Mouse (Mus musculus) gastrocnemius, postnatal 36 days (tissue): ENCODE measurements at regions not wholly inside any gene's neighbourhood (a gene's known extent, or its start where the extent isn't known, plus 50 kb on each side); places are given as distances from the start of the nearest gene placed in this dataset.
"Not testable (repeated sequence)": the region's sequence is repeated elsewhere in the genome, so short reads cannot be mapped to it uniquely, and the experiment has no call there.

ENCODE experiments used
- DNase-seq, 2 experiments: peaks; one replicate each; pipeline ENCODE4 v3.0.0; 2022
- intact Hi-C: fragments of 180-260 bp; cut with DNase I; formaldehyde crosslinking; loops from one replicate; pipeline ENCODE4 v1.15.1; 2025

GRCm38 (mm10) chr4:6600766-6601367, 1638.0 kb downstream of the Car8 start:
- DNase-seq, result no peak
- intact Hi-C loops, result no loop called here

DNA sequence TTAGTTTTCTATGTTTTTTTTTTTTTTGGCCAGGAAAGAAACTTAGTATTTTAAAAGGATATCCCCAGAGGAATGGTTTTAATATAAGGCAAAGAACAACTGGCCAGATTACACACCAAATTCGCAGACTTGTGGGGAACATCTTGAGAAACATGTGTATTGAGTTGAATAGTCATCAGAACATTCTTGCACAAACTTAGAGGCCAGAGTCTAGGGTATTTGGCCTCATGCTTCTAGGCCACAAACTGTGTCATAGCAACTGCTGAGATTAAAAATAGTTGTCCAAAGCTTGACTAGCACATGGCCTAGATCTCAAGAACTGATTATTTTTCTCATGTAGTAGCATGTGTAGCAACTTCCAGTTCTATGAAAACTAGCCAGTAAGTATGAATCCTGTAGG, 1642.5 kb downstream of the Car8 start:
- intact Hi-C loops, result no loop called here
- no peak for DNase-seq

DNA sequence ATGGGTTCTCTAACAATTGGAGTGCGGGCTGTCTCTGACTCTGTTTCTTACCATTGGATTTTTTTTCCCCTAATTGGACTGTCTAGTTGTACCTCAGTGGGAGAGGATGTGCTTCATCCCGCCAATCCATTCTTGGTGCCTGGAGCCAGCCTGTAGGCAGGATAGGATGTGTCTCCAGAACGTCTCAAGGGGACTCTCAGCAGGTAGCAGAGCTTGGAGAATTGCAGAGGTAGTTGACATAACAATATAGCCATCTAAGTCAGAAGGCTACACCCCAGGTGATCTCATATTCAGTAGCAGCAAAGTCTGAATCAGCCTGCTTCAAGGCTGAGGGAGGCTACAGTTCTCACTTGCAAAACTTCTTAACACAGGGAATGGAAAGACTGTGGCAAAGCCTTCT, 1646.0 kb downstream of the Car8 start:
- intact Hi-C loops, DNase-seq: not testable (repeated sequence)

DNA sequence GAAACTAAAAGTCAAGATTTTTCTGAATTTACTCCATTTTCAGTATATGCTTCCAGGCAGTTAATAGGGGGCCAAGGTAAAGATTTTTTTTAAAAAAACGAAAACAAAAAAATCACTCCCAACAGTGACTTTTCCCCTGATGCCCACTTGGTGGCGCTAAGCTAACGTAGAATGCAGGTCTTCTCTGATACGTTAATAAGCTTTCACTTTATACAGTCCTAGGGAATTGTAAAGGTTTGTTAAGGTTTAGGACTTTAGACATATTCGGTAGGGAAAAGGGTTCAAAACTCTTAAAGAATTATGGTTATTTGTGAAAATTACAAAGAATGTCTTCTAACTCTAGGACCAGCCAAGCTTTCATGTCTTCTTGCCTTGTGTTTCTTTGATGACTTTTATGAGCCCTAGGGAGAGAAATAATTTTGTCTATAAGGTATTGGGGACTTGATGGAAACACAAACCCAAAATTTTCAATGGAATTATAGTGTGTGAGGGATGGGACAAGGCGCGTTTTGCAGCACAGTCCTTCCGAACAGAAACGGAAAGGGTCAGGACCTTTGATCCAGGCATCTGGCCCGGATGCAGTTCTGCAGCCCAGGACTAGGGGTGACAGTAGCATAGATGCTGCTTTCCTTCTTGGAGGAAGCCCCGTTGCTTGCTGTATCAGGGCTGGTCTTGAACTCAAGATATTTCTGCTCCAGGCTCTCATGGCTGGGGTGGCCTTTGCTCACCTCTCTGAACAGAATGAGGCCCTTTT, 1677.1 kb downstream of the Car8 start:
- intact Hi-C loops, result loop anchor here (5.0 kb wide), 1 partner anchor 1441 kb away; no protein-coding TSS in a partner anchor
- DNase-seq, result no peak

GRCm38 (mm10) chr4:6539626-6540025, 1699.2 kb downstream of the Car8 start:
- DNase-seq, result no peak
- intact Hi-C loops, result no loop called here

DNA sequence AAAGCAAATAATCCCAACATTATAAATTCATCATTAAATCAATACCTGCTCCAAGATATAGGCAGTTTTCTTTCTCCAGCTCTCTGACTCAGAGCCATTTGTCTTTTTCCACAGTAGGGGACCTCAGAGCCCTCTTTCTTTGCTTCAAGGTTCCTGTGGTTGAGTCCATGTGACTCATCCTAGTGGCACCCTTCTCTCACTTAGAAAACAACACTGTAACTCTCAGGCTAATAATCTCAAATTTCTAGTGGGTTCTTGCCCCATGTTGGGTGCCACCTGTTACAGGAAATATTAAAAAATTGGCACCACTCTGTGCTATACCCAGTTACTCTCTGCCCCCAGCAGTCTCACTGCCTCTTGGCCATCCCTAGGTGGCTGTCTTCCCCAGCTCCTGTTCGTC, 1706.4 kb downstream of the Car8 start:
- DNase-seq, result no peak
- intact Hi-C loops, result no loop called here

DNA sequence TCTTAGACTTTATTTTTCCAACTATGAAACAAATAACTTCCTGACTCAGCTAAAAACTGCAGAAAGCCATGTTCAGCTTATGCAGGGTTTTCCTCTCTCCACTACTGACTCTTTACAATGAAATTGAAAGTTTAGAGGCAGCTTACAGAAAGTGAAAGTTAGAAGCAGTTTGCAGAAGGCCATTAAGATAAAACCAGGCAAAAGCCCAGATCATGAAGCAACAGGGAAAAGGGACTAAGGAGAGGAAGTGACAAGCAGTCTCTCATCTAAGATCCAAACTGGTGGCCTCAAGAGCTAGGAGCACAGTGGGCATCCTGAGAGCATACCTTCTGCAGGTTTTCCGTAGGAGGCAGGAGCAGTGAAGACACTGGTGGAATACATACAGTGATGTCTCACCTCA, 1721.2 kb downstream of the Car8 start:
- intact Hi-C loops, result no loop called here
- DNase-seq, result no peak

DNA sequence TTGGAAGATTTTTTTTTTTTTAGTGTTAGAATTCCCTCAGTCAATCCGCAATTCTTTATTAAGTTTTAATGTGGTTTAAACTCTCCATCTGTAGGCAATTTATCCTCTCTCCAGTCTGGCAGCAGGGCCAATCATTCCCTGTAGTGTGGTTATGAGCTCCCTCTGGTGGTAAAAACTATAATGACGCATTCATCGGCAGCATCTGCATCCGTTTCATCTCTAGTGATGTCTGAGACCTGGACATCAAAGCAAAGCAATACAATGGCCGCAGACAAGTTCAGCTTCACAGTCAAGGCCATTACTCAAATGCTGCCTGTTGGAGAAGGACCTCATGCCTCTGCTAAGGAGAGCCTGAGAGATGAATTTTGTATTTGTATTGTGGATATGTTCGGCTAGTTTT, 1721.7 kb upstream of the Impad1 start:
- intact Hi-C loops, result loop anchor here (5.0 kb wide), 1 partner anchor 288 kb away; no protein-coding TSS in a partner anchor

GRCm38 (mm10) chr4:6513635-6514034, 1720.5 kb upstream of the Impad1 start:
- no peak for DNase-seq
- intact Hi-C loops, result loop anchor here (5.0 kb wide), 1 partner anchor 286 kb away; no protein-coding TSS in a partner anchor

More for the DNA sequence above, 1721.7 kb upstream of the Impad1 start:
- peak in 1 of 2 experiments; percentile 10 for DNase-seq

DNA sequence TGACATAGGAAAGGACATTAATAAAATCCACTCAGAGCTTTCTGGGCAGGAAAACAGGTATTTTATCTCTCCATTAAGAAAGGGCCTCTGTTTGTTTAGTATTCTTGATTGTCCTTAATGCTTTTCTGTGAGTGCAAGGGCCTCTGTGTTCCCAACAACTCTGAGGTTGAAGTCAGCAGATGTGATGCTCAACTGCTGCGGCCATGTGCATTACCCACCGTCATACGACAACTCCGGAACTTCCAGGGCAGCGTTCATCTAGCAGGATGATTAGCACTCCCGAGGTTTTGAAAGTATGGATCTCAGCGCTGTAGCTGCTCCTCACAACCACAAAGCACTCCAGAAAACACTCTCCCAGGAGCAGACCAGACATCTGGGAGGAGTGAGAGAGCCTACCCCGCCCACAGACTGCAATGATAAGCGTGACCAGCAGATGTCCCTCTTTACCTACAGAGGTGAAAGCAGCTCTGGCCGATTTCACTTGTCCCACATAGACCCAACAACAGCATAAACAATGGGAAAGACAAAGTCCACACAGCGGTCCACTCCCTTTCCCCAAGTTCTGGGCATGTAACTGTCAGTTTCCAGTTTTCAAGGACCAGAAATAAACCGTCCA, 1719.7 kb upstream of the Impad1 start:
- intact Hi-C loops, result loop anchor here (5.0 kb wide), 1 partner anchor 286 kb away; no protein-coding TSS in a partner anchor
- DNase-seq, result peak; percentile 61 to 78

DNA sequence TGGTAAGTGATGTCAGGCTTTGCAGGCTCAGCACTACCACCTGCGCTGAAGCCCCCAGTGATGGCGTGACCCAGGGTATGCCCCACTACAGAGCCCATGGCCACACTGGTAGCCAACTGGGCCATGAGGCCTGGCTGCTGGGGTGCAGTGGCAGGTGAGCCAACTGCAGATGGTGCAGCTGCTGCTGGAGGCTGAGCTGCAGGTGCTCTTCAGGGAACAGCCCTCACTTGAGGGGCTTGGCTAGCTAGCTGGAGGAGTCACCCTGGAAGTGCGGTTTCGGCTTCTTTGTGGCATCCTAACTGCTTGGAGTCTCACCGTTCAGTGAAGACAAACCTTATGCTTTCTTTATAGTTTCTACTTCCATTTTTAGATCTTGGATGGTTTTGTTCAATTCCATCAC, 1714.9 kb upstream of the Impad1 start:
- intact Hi-C loops, result no loop called here
- no peak for DNase-seq
